Mouse (Mus musculus): Measurements from ENCODE around the gene Akap17b. TPM values are rescaled to one million over a fixed set of nuclear protein-coding genes. Genes with fewer than 3 reads are reported as not detected.

The Akap17b gene
- polyA plus RNA-seq (2014; fragmentation: Illumina TruSeq; extraction: RNeasy Lipid Tissue Mini Kit (QIAGEN cat#74804); ENCODE audit: low read depth, low replicate concordance), result 5.7 TPM

GRCm38 (mm10) chrX:36644657-36645551 is at the start of gene Akap17b:
Gene Akap17b, minus strand, starts transcription at chrX:36645395.

GRCm38 (mm10) chrX:36597707-36598389 is 47.3 kb downstream of the Akap17b start, which contains the start of gene Pgrmc1:
Gene Pgrmc1, plus strand, starts transcription at chrX:36598206.

Other genes with a start within 250 kb of the Akap17b start
- gene Gm6268, start 244.1 kb downstream of the Akap17b start, polyA plus RNA-seq (2014; fragmentation: Illumina TruSeq; extraction: RNeasy Lipid Tissue Mini Kit (QIAGEN cat#74804); ENCODE audit: low read depth, low replicate concordance), result not detected
- gene Gm14569, start 153.6 kb downstream of the Akap17b start, polyA plus RNA-seq (2014; fragmentation: Illumina TruSeq; extraction: RNeasy Lipid Tissue Mini Kit (QIAGEN cat#74804); ENCODE audit: low read depth, low replicate concordance), result not detected
- gene Pgrmc1, start 47.2 kb downstream of the Akap17b start, polyA plus RNA-seq (2014; fragmentation: Illumina TruSeq; extraction: RNeasy Lipid Tissue Mini Kit (QIAGEN cat#74804); ENCODE audit: low read depth, low replicate concordance), result 390 TPM
- gene Slc25a43, start 98.3 kb upstream of the Akap17b start, polyA plus RNA-seq (2014; fragmentation: Illumina TruSeq; extraction: RNeasy Lipid Tissue Mini Kit (QIAGEN cat#74804); ENCODE audit: low read depth, low replicate concordance), result 1.3 TPM
- gene Slc25a5, start 150.3 kb upstream of the Akap17b start, polyA plus RNA-seq (2014; fragmentation: Illumina TruSeq; extraction: RNeasy Lipid Tissue Mini Kit (QIAGEN cat#74804); ENCODE audit: low read depth, low replicate concordance), result 1,886 TPM
- 190 TPM for gene Ube2a, start 228.5 kb upstream of the Akap17b start, polyA plus RNA-seq (2014; fragmentation: Illumina TruSeq; extraction: RNeasy Lipid Tissue Mini Kit (QIAGEN cat#74804); ENCODE audit: low read depth, low replicate concordance)
- 90.6 TPM for gene C330007P06Rik, start 228.7 kb upstream of the Akap17b start, polyA plus RNA-seq (2014; fragmentation: Illumina TruSeq; extraction: RNeasy Lipid Tissue Mini Kit (QIAGEN cat#74804); ENCODE audit: low read depth, low replicate concordance)